Mouse (Mus musculus) megakaryocyte, embryonic 14.5 days (primary cell): ENCODE results near the gene Olfr437.

ENCODE experiments used
- FLI1 ChIP-seq: IDR thresholded peaks from 2 replicates; pipeline ENCODE4 v1.6.1; 2012; ENCODE audit warnings: low read length, inconsistent platforms, mixed read lengths
- GATA1 ChIP-seq: IDR thresholded peaks from 3 replicates; pipeline ENCODE4 v1.6.1; 2012; ENCODE audit warnings: mixed read lengths, low read length, inconsistent platforms, borderline replicate concordance

DNA sequence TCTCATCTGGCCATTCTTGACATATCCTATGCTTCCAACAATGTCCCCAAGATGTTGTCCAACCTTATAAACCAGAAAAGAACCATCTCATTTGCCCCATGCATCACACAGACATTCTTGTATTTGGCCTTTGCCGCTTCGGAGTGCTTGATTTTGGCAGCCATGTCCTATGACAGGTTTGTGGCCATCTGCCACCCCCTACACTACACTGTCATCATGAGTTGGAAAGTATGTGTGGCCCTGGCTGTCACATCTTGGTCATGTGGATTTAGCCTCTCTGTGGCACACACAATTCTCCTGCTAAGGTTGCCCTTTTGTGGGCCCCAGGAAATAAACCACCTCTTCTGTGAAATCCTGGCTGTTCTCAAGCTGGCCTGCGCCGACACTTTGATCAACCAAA is 4.2 kb downstream of the Olfr437 start:
- TF ChIP-seq GATA1 (no peak), FLI1 (no peak)
